Mouse (Mus musculus) midbrain, embryonic 11.5 days (tissue): ENCODE results near the gene Crabp2. TPM values are rescaled to one million over a fixed set of nuclear protein-coding genes. Genes with fewer than 3 reads are reported as not detected.

Source experiments
- ATAC-seq: fragments of 200-750 bp; cut with Nextera tagmentation; 2 replicates; pipeline ENCODE4 v1.8.0; 2017; ENCODE audit warnings: moderate TSS enrichment, moderate library complexity; ENCODE audit not compliant: low FRiP score
- DNase-seq: peaks from one replicate; pipeline ENCODE4 v3.0.0; 2015; ENCODE audit warnings: low spot score; ENCODE audit errors: missing footprints
- H3K27ac ChIP-seq: fragments of 300-500 bp; sonication (generic); 2 replicates; pipeline ENCODE4 v1.5.1; 2014; ENCODE audit warnings: low read depth, low read length
- H3K27me3 ChIP-seq: fragments of 300-500 bp; sonication (generic); 2 replicates; pipeline ENCODE4 v1.6.1; 2014; ENCODE audit warnings: mild to moderate bottlenecking, low read length, moderate library complexity, mixed read lengths; ENCODE audit not compliant: control insufficient read depth, insufficient read depth
- H3K36me3 ChIP-seq: fragments of 300-500 bp; sonication (generic); 2 replicates; pipeline ENCODE4 v1.6.1; 2014; ENCODE audit warnings: mild to moderate bottlenecking, low read length, moderate library complexity, mixed read lengths; ENCODE audit not compliant: control insufficient read depth, insufficient read depth
- H3K4me1 ChIP-seq: fragments of 300-500 bp; sonication (generic); 2 replicates; pipeline ENCODE4 v1.6.1; 2014; ENCODE audit warnings: low read length; ENCODE audit not compliant: control insufficient read depth, insufficient read depth
- H3K4me2 ChIP-seq: fragments of 300-500 bp; sonication (generic); 2 replicates; pipeline ENCODE4 v1.6.1; 2014; ENCODE audit warnings: mild to moderate bottlenecking, moderate library complexity
- H3K4me3 ChIP-seq: fragments of 300-500 bp; sonication (generic); 2 replicates; pipeline ENCODE4 v1.5.1; 2014; ENCODE audit warnings: low read depth, low read length
- H3K9ac ChIP-seq: fragments of 300-500 bp; sonication (generic); 2 replicates; pipeline ENCODE4 v1.6.1; 2014; ENCODE audit warnings: low read length
- H3K9me3 ChIP-seq: fragments of 300-500 bp; sonication (generic); 2 replicates; pipeline ENCODE4 v1.6.1; 2016; ENCODE audit warnings: low read length; ENCODE audit not compliant: control insufficient read depth
- WGBS: fragments of 180-500 bp; shearing (Covaris S2); extraction: QIAGEN DNeasy Blood & Tissue Kit; methylation state at CpG from one replicate; pipeline ENCODE4 v1.1.7; 2014; 5-methylcytosine and 5-hydroxymethylcytosine counted together
- polyA plus RNA-seq: library from polyadenylated mRNA; unstranded; fragments of >200 nt; fragmentation: Nextera tagmentation; extraction: Ambion mirVana; gene quantifications from 2 replicates; pipeline ENCODE4 v1.2.1, GENCODE M21; 2014

The Crabp2 gene
- polyA plus RNA-seq, 1 experiment from 2014 or later, result 540 TPM

GRCm38 (mm10) chr3:87906981-87907857 is 41.2 kb upstream of the Crabp2 start:
- WGBS, result under 1% methylated on average over 27 of the region's 27 CpGs

DNA sequence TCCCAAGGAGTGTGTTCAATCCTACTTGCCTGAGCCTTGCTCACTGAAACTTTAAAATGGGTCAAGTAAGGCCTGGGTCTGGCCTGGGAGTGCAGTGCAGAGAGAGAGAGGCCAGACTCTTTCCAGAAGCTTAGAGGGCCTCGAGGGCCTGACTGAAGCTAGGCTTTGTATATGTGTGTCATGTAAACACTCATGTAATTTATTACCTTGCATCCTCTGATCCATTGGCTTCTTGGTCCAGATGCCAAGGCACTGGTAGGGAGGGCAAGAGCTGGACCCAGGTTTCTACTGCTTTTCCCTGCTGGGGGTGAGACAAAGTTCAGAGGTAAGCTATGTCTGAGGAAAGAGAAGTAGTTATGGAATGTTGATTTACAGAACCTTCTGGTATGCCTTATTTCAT is 40.6 kb upstream of the Crabp2 start:
- peak overlapping the region; percentile 100 for H3K4me3 ChIP-seq
- H3K9ac ChIP-seq, result peak overlapping the region; percentile 98
- no peak overlapping the region for H3K27ac ChIP-seq
- peaks cover 33% of the 10 kb centered on the region for H3K4me1 ChIP-seq
- H3K27me3 ChIP-seq, result no peaks in the 10 kb centered on the region
- no peaks in the 10 kb centered on the region for H3K9me3 ChIP-seq
- ATAC-seq (no peak), DNase-seq (no peak)
- H3K4me2 ChIP-seq, result peak overlapping the region; percentile 83
- WGBS, result 25% methylated on average over 1 of the region's 1 CpGs
- H3K36me3 ChIP-seq, result peaks cover 1% of the 10 kb centered on the region; the same call in 1 of the 2 replicates

More at GRCm38 (mm10) chr3:87906981-87907857, 41.2 kb upstream of the Crabp2 start:
- Histone ChIP-seq H3K4me1 (peaks cover 33% of the 10 kb centered on the region), H3K9me3 (no peaks in the 10 kb centered on the region), H3K9ac (peak overlapping the region; percentile 98), H3K36me3 (no peaks in the 10 kb centered on the region), H3K27me3 (no peaks in the 10 kb centered on the region), H3K27ac (peak overlapping the region; percentile 83), H3K4me2 (peak overlapping the region; percentile 83), H3K4me3 (peak overlapping the region; percentile 100)
- DNase-seq (peak; percentile 93), ATAC-seq (no peak)

- H3K27ac ChIP-seq, result 0 out of 2 replicates have a peak overlapping the region, but pooled peaks have one; percentile 76
- WGBS, result 98% methylated on average over 2 of the region's 2 CpGs
- H3K9me3 ChIP-seq, result no peaks in the 10 kb centered on the region
- no peak overlapping the region for H3K4me3 ChIP-seq
- ATAC-seq (no peak), DNase-seq (peak; percentile 83)
- peaks cover 10% of the 10 kb centered on the region for H3K36me3 ChIP-seq
- H3K9ac ChIP-seq, result no peak overlapping the region; the same call in 1 of the 2 replicates
- H3K4me1 ChIP-seq, result peaks cover 33% of the 10 kb centered on the region
- peak overlapping the region; percentile 59; the same call in 1 of the 2 replicates for H3K4me2 ChIP-seq
- H3K27me3 ChIP-seq, result no peaks in the 10 kb centered on the region
Measured at GRCm38 (mm10) chr3:87909381-87909780, 39.1 kb upstream of the Crabp2 start.

DNA sequence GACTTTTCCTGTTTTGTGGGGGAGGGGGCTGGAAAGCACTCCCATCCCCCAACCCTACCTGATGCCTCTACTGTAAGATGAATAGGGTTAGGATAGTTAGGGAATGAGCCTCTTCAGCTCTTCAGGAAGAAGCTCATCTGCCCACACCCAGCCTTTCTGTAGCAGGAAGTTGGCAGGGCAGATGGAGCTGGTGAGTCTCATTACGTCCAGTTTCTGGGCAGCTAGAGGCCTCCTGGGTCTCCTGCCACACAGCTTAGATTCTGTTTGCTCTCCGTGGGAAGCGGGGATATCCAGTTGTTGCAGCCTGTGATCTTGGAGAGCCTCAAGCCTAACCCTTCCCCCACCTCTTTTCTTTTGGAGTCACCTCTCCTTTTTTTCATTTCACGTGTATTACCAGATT is 38.6 kb upstream of the Crabp2 start:
- peak overlapping the region; percentile 76 for H3K27ac ChIP-seq
- H3K4me2 ChIP-seq, result peak overlapping the region; percentile 59
- DNase-seq (peak; percentile 85), ATAC-seq (no peak)
- H3K9me3 ChIP-seq, result no peaks in the 10 kb centered on the region
- H3K4me1 ChIP-seq, result peaks cover 33% of the 10 kb centered on the region
- peaks cover 11% of the 10 kb centered on the region for H3K36me3 ChIP-seq
- peak overlapping the region; percentile 37; the same call in 1 of the 2 replicates for H3K4me3 ChIP-seq
- 6% methylated on average over 4 of the region's 4 CpGs for WGBS
- no peaks in the 10 kb centered on the region for H3K27me3 ChIP-seq
- peak overlapping the region; percentile 44 for H3K9ac ChIP-seq

- DNase-seq (peak; percentile 97), ATAC-seq (peak; percentile 41)
- WGBS, result 4% methylated on average over 12 of the region's 12 CpGs
- H3K4me2 ChIP-seq, result peak overlapping the region; percentile 59
- H3K9me3 ChIP-seq, result no peaks in the 10 kb centered on the region
- H3K36me3 ChIP-seq, result peaks cover 11% of the 10 kb centered on the region
- H3K27me3 ChIP-seq, result no peaks in the 10 kb centered on the region
- H3K9ac ChIP-seq, result peak overlapping the region; percentile 53
- peak overlapping the region; percentile 76 for H3K27ac ChIP-seq
- H3K4me3 ChIP-seq, result peak overlapping the region; percentile 37
- H3K4me1 ChIP-seq, result peaks cover 33% of the 10 kb centered on the region
Measured at GRCm38 (mm10) chr3:87910573-87911141, 37.8 kb upstream of the Crabp2 start.

DNA sequence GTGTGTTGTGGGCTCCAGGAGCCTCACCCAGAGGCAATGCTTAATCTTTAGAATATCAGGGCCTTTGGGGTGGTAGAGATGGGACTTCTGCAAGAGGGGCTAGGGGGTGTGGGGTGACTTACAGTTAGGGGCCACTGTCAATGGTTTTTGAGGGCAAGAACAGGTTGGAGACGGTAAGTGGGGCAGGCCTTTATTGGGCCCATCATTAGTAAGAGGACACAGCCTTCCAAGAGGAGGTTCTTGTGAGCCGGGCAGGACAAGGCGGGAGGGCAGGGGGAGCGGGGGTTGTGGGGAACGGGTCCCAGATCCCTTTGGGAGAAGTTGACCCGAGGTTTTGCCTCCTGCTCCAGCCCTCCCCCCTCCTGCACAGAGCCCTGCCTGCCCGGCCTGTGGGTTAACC is 35.0 kb upstream of the Crabp2 start:
- WGBS, result 90% methylated on average over 7 of the region's 7 CpGs
- H3K36me3 ChIP-seq, result peaks cover 11% of the 10 kb centered on the region

GRCm38 (mm10) chr3:87913891-87914290 is 34.6 kb upstream of the Crabp2 start:
- 94% methylated on average over 10 of the region's 10 CpGs for WGBS
- no peak overlapping the region for H3K9ac ChIP-seq
- H3K27me3 ChIP-seq, result no peaks in the 10 kb centered on the region
- ATAC-seq (no peak), DNase-seq (peak; percentile 62)
- H3K4me1 ChIP-seq, result peaks cover 17% of the 10 kb centered on the region
- no peaks in the 10 kb centered on the region for H3K9me3 ChIP-seq
- H3K4me2 ChIP-seq, result no peak overlapping the region
- H3K36me3 ChIP-seq, result peaks cover 11% of the 10 kb centered on the region
- no peak overlapping the region for H3K4me3 ChIP-seq
- no peak overlapping the region for H3K27ac ChIP-seq

More for the DNA sequence above, 35.0 kb upstream of the Crabp2 start:
- Histone ChIP-seq H3K9me3 (no peaks in the 10 kb centered on the region), H3K9ac (no peak overlapping the region), H3K27me3 (no peaks in the 10 kb centered on the region), H3K4me2 (no peak overlapping the region), H3K27ac (no peak overlapping the region), H3K4me3 (no peak overlapping the region), H3K4me1 (peaks cover 21% of the 10 kb centered on the region)
- DNase-seq (peak; percentile 8), ATAC-seq (no peak)

DNA sequence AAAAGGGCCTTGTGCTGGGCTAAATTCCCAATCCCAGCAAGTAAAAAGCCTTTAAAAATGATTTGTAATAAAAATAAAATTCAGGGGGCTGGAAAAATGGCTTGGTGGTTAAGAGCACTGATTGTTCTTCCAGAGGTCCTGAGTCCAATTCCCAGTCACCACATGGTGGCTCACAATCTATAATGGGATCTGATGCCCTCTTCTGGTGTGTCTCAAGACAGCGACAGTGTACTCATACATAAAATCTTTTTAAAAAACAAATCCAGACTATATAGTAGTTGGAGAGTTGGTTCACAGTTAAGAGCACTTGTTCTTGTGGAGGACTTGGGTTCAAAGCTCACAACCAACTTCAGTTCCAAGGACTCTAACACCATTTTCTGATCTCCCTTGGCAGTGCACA is 31.5 kb upstream of the Crabp2 start:
- no peak for ATAC-seq
- peaks cover 11% of the 10 kb centered on the region for H3K36me3 ChIP-seq

GRCm38 (mm10) chr3:87918551-87918950 is 29.9 kb upstream of the Crabp2 start:
- Histone ChIP-seq H3K4me2 (no peak overlapping the region), H3K27ac (no peak overlapping the region), H3K4me1 (peaks cover 5% of the 10 kb centered on the region), H3K27me3 (no peaks in the 10 kb centered on the region), H3K9me3 (no peaks in the 10 kb centered on the region), H3K4me3 (no peak overlapping the region), H3K36me3 (peaks cover 7% of the 10 kb centered on the region), H3K9ac (no peak overlapping the region)
- DNase-seq, result peak; percentile 80
- WGBS, result 97% methylated on average over 1 of the region's 1 CpGs
- 0 out of 2 replicates have a peak, but pooled peaks have one; percentile 7 for ATAC-seq

More for the DNA sequence above, 31.5 kb upstream of the Crabp2 start:
- 93% methylated on average over 1 of the region's 1 CpGs for WGBS
- Histone ChIP-seq H3K9ac (no peak overlapping the region), H3K9me3 (no peaks in the 10 kb centered on the region), H3K4me1 (peaks cover 5% of the 10 kb centered on the region), H3K27me3 (no peaks in the 10 kb centered on the region), H3K27ac (no peak overlapping the region), H3K4me2 (no peak overlapping the region), H3K4me3 (no peak overlapping the region)
- peak; percentile 61 for DNase-seq
